Mouse (Mus musculus) myocyte (in vitro differentiated cells): ENCODE results near the gene Ssc5d. TPM values are rescaled to one million over a fixed set of nuclear protein-coding genes. Genes with fewer than 3 reads are reported as not detected.

Experiments used
- H3K27me3 ChIP-seq: one replicate; pipeline ENCODE4 v1.6.1; 2011; ENCODE audit not compliant: control insufficient read depth, insufficient read depth, insufficient read length
- H3K36me3 ChIP-seq: one replicate; pipeline ENCODE4 v1.6.1; 2011; ENCODE audit not compliant: control insufficient read depth, insufficient read depth
- H3K4me2 ChIP-seq: one replicate; pipeline ENCODE4 v1.6.1; 2011; ENCODE audit warnings: low read depth, control low read depth
- H3K4me3 ChIP-seq: one replicate; pipeline ENCODE4 v1.5.1; 2011; ENCODE audit warnings: mild to moderate bottlenecking, control low read depth, moderate library complexity
- H3K79me2 ChIP-seq: one replicate; pipeline ENCODE4 v1.6.1; 2011; ENCODE audit not compliant: control insufficient read depth, insufficient read depth
- H3ac ChIP-seq: one replicate; pipeline ENCODE4 v1.6.1; 2011; ENCODE audit not compliant: control insufficient read depth, insufficient read length
- CEBPB ChIP-seq: IDR thresholded peaks from 2 replicates; pipeline ENCODE4 v1.6.1; 2011; ENCODE audit warnings: mild to moderate bottlenecking, moderate library complexity; ENCODE audit not compliant: poor library complexity, insufficient read depth, severe bottlenecking
- E2F4 ChIP-seq: IDR thresholded peaks from one replicate; pipeline ENCODE4 v1.6.1; 2011; ENCODE audit warnings: mild to moderate bottlenecking, control low read depth, moderate library complexity; ENCODE audit not compliant: insufficient read depth
- MAX ChIP-seq: IDR thresholded peaks from one replicate; pipeline ENCODE4 v1.6.1; 2011; ENCODE audit warnings: low read depth, mild to moderate bottlenecking, control low read depth
- MYOD1 ChIP-seq, 3 experiments: IDR thresholded peaks; one replicate each; pipeline ENCODE4 v1.6.1; 2011; ENCODE audit warnings: control low read depth in 2 of 3, low read depth in 2 of 3, mild to moderate bottlenecking in 2 of 3, moderate library complexity in 1 of 3; ENCODE audit not compliant: insufficient read length in 2 of 3, control insufficient read depth in 1 of 3
- MYOG ChIP-seq, 3 experiments: IDR thresholded peaks; one replicate each; pipeline ENCODE4 v1.6.1; 2011; ENCODE audit warnings: control low read depth in 2 of 3, low read depth in 2 of 3, mild to moderate bottlenecking in 2 of 3; ENCODE audit not compliant: insufficient read length in 2 of 3, control insufficient read depth in 1 of 3, insufficient read depth in 1 of 3
- POLR2A ChIP-seq: IDR thresholded peaks from one replicate; pipeline ENCODE4 v1.6.1; 2011; ENCODE audit warnings: low read depth, mild to moderate bottlenecking, control low read depth, moderate library complexity; ENCODE audit not compliant: insufficient read length
- POLR2AphosphoS2 ChIP-seq: IDR thresholded peaks from one replicate; pipeline ENCODE4 v1.6.1; 2011; ENCODE audit warnings: low read depth, control low read depth; ENCODE audit not compliant: insufficient read length
- REST ChIP-seq: IDR thresholded peaks from one replicate; pipeline ENCODE4 v1.6.1; 2011; ENCODE audit warnings: mild to moderate bottlenecking, control low read depth, moderate library complexity; ENCODE audit not compliant: insufficient read depth, insufficient read length
- SRF ChIP-seq: IDR thresholded peaks from one replicate; pipeline ENCODE4 v1.6.1; 2011; ENCODE audit warnings: low read depth; ENCODE audit not compliant: control insufficient read depth, insufficient read length
- TCF12 ChIP-seq: IDR thresholded peaks from one replicate; pipeline ENCODE4 v1.6.1; 2011; ENCODE audit warnings: mild to moderate bottlenecking, control low read depth; ENCODE audit not compliant: poor library complexity, insufficient read depth, severe bottlenecking
- TCF3 ChIP-seq: IDR thresholded peaks from one replicate; pipeline ENCODE4 v1.6.1; 2011; ENCODE audit warnings: low read depth, control low read depth; ENCODE audit not compliant: insufficient read length
- USF1 ChIP-seq: IDR thresholded peaks from one replicate; pipeline ENCODE4 v1.6.1; 2011; ENCODE audit warnings: low read depth, mild to moderate bottlenecking, control low read depth, moderate library complexity
- polyA plus RNA-seq: library from polyadenylated mRNA; unstranded; fragments of >200 nt; fragmentation: generic; extraction: Trizol; gene quantifications from one replicate; pipeline ENCODE4 v1.2.1, GENCODE M21; 2012; ENCODE audit warnings: missing spikeins

The Ssc5d gene
- polyA plus RNA-seq, 1 experiment: 13.6 TPM

DNA sequence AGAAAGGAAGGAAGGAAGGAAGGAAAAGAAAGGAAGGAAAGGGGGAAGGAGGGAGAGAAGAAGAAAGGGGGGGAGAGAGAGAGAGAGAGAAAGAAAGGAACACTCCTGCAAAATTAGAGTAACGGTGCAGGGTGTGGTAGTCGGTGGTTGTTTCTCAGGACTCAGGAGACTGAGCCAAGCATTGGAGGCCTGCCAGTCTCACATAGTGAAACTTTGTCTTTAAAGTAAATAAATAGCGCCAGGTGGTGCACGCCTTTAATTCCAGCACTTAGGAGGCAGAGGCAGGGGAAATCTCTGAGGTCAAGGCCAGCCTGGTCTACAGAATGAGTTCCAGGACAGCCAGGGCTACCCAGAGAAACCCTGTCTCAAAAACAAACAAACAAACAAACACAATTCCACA, 38.9 kb upstream of the Ssc5d start:
- H3K36me3 ChIP-seq: no peaks in the 10 kb centered on the region

DNA sequence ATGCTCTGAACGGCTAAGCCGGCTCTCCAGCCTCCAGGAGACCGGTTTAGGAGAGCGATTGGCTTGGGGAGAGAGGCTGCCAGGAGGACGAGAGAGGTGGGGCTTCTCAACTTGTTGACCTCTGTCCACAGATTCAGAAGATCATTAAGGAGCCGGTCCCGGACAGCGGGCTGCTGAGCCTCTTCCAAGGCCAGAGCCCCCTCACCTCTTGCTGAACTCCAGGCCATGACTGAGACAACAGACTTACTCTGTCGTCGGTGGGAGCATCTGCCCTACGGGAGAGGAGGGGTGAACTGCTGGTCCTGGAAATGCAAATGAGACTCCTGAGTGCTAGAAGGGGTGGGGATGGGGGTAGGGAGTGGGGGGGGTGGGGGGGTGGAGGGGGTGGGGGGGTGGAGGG, 30.4 kb upstream of the Ssc5d start:
- H3K4me2 ChIP-seq: no peak overlapping the region
- no peaks in the 10 kb centered on the region for H3K36me3 ChIP-seq
- TF ChIP-seq TCF12: no peak
- TF ChIP-seq TCF3: no peak
- TF ChIP-seq MAX: no peak
- TF ChIP-seq MYOD1 (IDR thresholded peaks at IDR 0.05; ENCODE audit: control insufficient read depth in 1 of 3, insufficient read length in 2 of 3, low read depth in 2 of 3): no peak
- TF ChIP-seq POLR2AphosphoS2: no peak
- TF ChIP-seq POLR2A: no peak
- TF ChIP-seq REST: no peak
- TF ChIP-seq SRF: no peak
- no peak for TF ChIP-seq CEBPB
- TF ChIP-seq USF1: no peak
- TF ChIP-seq E2F4: no peak
- TF ChIP-seq MYOG (IDR thresholded peaks at IDR 0.05; ENCODE audit: control insufficient read depth in 1 of 3, insufficient read depth in 1 of 3, insufficient read length in 2 of 3, low read depth in 2 of 3): no peak
- H3K27me3 ChIP-seq: no peaks in the 10 kb centered on the region
- no peak overlapping the region for H3ac ChIP-seq
- H3K79me2 ChIP-seq: no peaks in the 10 kb centered on the region
- no peak overlapping the region for H3K4me3 ChIP-seq

More for the DNA sequence above, 38.9 kb upstream of the Ssc5d start:
- H3ac ChIP-seq: no peak overlapping the region
- no peaks in the 10 kb centered on the region for H3K27me3 ChIP-seq
- H3K4me3 ChIP-seq: no peak overlapping the region
- no peak overlapping the region for H3K4me2 ChIP-seq
- TF ChIP-seq E2F4: no peak
- TF ChIP-seq CEBPB: no peak
- no peak for TF ChIP-seq USF1
- no peak for TF ChIP-seq MYOG (IDR thresholded peaks at IDR 0.05; ENCODE audit: control insufficient read depth in 1 of 3, insufficient read depth in 1 of 3, insufficient read length in 2 of 3, low read depth in 2 of 3)
- no peak for TF ChIP-seq MAX
- TF ChIP-seq POLR2AphosphoS2: no peak
- H3K79me2 ChIP-seq: no peaks in the 10 kb centered on the region

DNA sequence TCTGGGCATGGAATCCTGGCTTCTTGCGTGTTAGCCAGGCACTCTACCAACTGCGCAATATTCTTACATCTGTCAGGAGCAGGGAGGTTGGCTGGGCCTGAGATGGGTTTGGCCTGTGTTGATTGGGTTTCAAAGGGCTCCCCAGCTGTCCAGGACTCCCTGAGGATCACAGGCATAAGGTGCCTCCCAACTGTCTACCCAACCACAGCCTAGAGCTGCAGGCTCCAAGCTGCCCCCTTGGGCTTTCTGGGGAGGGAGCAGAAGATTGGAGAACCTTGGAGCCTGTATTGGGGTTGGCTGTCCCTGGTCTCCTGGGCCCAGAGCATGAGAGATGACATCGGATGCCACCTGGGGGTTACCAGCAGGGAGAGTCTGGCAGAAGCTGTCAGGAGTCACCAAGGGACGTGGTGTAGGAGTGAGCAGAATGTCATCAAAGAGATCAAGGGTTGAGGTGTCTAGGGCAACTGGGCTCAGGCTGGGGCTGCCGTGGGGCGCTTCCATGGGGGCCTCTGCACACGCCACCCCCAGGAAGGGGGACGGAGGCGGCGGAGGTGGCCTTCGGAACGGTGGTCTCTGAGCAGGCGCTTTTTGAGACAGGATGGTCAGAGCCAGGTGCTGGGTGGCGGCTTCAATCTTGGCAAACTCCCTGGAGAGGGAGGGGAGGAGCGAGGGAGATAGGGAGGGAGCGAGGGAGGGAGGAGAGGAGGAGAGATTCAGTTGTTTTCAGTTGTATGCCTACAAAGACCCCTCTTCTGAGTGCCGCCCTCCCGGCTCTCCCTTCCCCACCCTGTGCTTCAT, 26.5 kb upstream of the Ssc5d start:
- TF ChIP-seq TCF3 (no peak), MYOD1 (IDR thresholded peaks at IDR 0.05; ENCODE audit: control insufficient read depth in 1 of 3, insufficient read length in 2 of 3, low read depth in 2 of 3) (no peak), USF1 (no peak), CEBPB (no peak), REST (no peak), SRF (no peak), POLR2A (no peak), POLR2AphosphoS2 (no peak), TCF12 (no peak), MAX (no peak), MYOG (IDR thresholded peaks at IDR 0.05; ENCODE audit: control insufficient read depth in 1 of 3, insufficient read depth in 1 of 3, insufficient read length in 2 of 3, low read depth in 2 of 3) (no peak)
- no peaks in the 10 kb centered on the region for H3K36me3 ChIP-seq
- H3K4me3 ChIP-seq: no peak overlapping the region
- H3K4me2 ChIP-seq: no peak overlapping the region
- no peaks in the 10 kb centered on the region for H3K79me2 ChIP-seq
- no peak overlapping the region for H3ac ChIP-seq
- no peaks in the 10 kb centered on the region for H3K27me3 ChIP-seq

DNA sequence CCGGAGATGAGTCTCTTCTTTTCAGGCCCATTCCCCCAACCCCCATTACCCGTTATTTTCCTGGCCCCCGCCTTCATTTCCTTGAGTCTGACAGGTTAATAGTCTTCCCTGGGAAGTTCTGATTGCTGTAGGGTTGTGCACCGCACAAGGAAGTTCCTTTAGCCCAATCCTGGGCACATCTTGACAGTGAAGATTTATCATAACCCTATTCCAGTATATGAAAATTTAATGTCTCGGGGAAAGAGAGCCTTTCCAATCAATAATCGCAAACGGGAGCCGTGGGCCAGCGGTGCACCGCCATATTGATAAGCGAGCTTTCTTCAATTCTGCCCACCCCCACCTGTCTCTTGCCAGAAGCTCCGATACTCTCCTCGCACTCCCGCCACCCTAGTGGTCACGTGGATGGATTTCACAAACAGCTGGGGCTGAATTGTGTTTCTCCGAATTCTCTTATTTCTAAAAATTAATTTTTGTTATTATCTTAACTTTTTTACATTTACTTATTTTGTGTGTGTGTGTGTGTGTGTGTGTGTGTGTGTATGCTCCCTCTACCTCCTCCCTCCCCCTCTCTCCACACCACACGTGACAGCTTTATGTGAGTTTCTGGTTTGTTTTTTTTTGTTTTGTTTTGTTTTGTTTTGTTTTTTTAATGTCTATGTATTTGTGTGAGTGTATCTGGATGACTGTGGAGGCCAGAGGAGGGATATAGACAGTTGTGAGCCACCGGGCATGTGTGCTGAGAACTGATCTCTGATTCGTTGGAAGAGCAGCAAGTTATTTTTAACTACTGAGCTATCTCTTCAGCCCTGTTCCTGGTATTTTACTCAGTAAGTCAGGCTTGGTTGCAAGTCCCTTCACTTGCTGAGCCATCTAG, 25.7 kb upstream of the Ssc5d start:
- Histone ChIP-seq H3ac (no peak overlapping the region), H3K27me3 (no peaks in the 10 kb centered on the region), H3K79me2 (no peaks in the 10 kb centered on the region), H3K36me3 (no peaks in the 10 kb centered on the region), H3K4me3 (no peak overlapping the region), H3K4me2 (no peak overlapping the region)
- TF ChIP-seq REST (no peak), USF1 (no peak), CEBPB (no peak)

DNA sequence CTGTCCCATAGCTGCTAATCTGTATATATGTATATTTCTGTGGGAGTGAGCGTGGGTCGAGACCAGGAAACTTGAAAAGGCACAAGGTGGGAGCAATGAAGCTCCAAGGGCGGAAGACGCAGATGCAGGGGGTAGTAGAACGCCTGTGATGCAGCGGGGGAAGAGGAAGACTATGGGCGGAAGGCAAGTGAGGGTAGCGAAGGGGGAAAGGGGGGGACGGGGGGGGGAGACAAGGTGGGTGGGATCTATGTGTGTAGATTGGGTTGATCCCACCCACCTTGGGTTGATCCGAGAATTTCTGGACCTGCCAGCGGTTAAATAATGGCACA, 25.1 kb upstream of the Ssc5d start:
- Histone ChIP-seq H3K36me3 (no peaks in the 10 kb centered on the region), H3K27me3 (peaks cover 3% of the 10 kb centered on the region), H3ac (no peak overlapping the region), H3K4me3 (no peak overlapping the region), H3K79me2 (no peaks in the 10 kb centered on the region), H3K4me2 (no peak overlapping the region)
- TF ChIP-seq E2F4: no peak
- TF ChIP-seq SRF: no peak
- no peak for TF ChIP-seq MYOG (IDR thresholded peaks at IDR 0.05; ENCODE audit: control insufficient read depth in 1 of 3, insufficient read depth in 1 of 3, insufficient read length in 2 of 3, low read depth in 2 of 3)
- TF ChIP-seq USF1: no peak
- TF ChIP-seq REST: no peak
- no peak for TF ChIP-seq MYOD1 (IDR thresholded peaks at IDR 0.05; ENCODE audit: control insufficient read depth in 1 of 3, insufficient read length in 2 of 3, low read depth in 2 of 3)
- no peak for TF ChIP-seq CEBPB
- no peak for TF ChIP-seq MAX
- no peak for TF ChIP-seq TCF12
- no peak for TF ChIP-seq POLR2AphosphoS2
- TF ChIP-seq POLR2A: no peak
